Mouse (Mus musculus) neutrophil, adult 5-6 weeks (primary cell): Measurements from ENCODE around the gene Asb3. TPM values are rescaled to one million over a fixed set of nuclear protein-coding genes. Genes with fewer than 3 reads are reported as not detected.

Experiments used
- ATAC-seq: fragments of 151-379, 151-347 bp; 2 replicates; pipeline ENCODE4 v1.8.0; 2017; ENCODE audit warnings: mild to moderate bottlenecking, moderate TSS enrichment; ENCODE audit not compliant: insufficient number of reproducible peaks, poor library complexity, low FRiP score, severe bottlenecking; ENCODE audit errors: extremely low read depth
- total RNA-seq: library from RNA; stranded (forward); fragments of 200-1000 nt; gene quantifications from 2 replicates; pipeline ENCODE4 v1.2.3, GENCODE M21; 2017

Asb3 gene
- total RNA-seq: 20.1 and 26.9 TPM in 2 replicates

- ATAC-seq: no peak
Observed at GRCm38 (mm10) chr11:30885171-30885871, at the start of gene Asb3, which contains the start of gene Gpr75. TSS of gene Asb3 (plus strand) at chr11:30885416. TSS of gene Gpr75 (plus strand) at chr11:30885358.

GRCm38 (mm10) chr11:30838793-30839192 is 46.4 kb upstream of the Asb3 start:
- no peak for ATAC-seq

- no peak for ATAC-seq
Observed at GRCm38 (mm10) chr11:30844355-30844754, 40.9 kb upstream of the Asb3 start.

- ATAC-seq: no peak
Observed at GRCm38 (mm10) chr11:30872425-30872824, 12.8 kb upstream of the Asb3 start.

- ATAC-seq: no peak
Observed at GRCm38 (mm10) chr11:30888153-30888552, 2.9 kb downstream of the Asb3 start.

- ATAC-seq: no peak
Observed at GRCm38 (mm10) chr11:30896201-30896600, 11.0 kb downstream of the Asb3 start.

GRCm38 (mm10) chr11:30899312-30899711 is 14.1 kb downstream of the Asb3 start:
- ATAC-seq: no peak

- no peak for ATAC-seq
Observed at GRCm38 (mm10) chr11:30912311-30912710, 27.1 kb downstream of the Asb3 start.

GRCm38 (mm10) chr11:30920641-30921040 is 35.4 kb downstream of the Asb3 start:
- ATAC-seq: no peak

GRCm38 (mm10) chr11:30923283-30923682 is 38.1 kb downstream of the Asb3 start:
- ATAC-seq: no peak

- no peak for ATAC-seq
Observed at GRCm38 (mm10) chr11:30928079-30928478, 42.9 kb downstream of the Asb3 start.

- ATAC-seq: no peak
Observed at GRCm38 (mm10) chr11:30928498-30928897, 43.3 kb downstream of the Asb3 start.

GRCm38 (mm10) chr11:30943522-30943921 is 58.3 kb downstream of the Asb3 start:
- ATAC-seq: no peak

- no peak for ATAC-seq
Observed at GRCm38 (mm10) chr11:30952829-30953228, 67.6 kb downstream of the Asb3 start.

GRCm38 (mm10) chr11:30953469-30954154 is 68.4 kb downstream of the Asb3 start:
- peak; percentile 37; the same call in 1 of the 2 replicates for ATAC-seq

GRCm38 (mm10) chr11:30954279-30954725 is 69.1 kb downstream of the Asb3 start, which contains the start of gene Erlec1:
TSS of gene Erlec1 (minus strand) at chr11:30954335.
- peak; percentile 99 for ATAC-seq

GRCm38 (mm10) chr11:30985237-30985636 is 100.0 kb downstream of the Asb3 start:
- no peak for ATAC-seq

- ATAC-seq: peak; percentile 95
Observed at GRCm38 (mm10) chr11:30985877-30986624, 100.8 kb downstream of the Asb3 start, which contains the start of gene Chac2. TSS of gene Chac2 (minus strand) at chr11:30986350.

GRCm38 (mm10) chr11:30986625-30987017 is 101.4 kb downstream of the Asb3 start:
- no peak for ATAC-seq
